Mouse (Mus musculus) olfactory bulb, adult 2 months (tissue): Measurements from ENCODE around the gene Ncapd2. TPM values are rescaled to one million over a fixed set of nuclear protein-coding genes. Genes with fewer than 3 reads are reported as not detected.
"Not testable (repeated sequence)": the region's sequence is repeated elsewhere in the genome, so short reads cannot be mapped to it uniquely, and the experiment has no call there.

ENCODE experiments used
- H3K27ac ChIP-seq: fragments of 200-500 bp; 2 replicates; pipeline ENCODE4 v1.5.1; 2012; ENCODE audit warnings: low read depth, low read length; ENCODE audit not compliant: insufficient read depth
- H3K4me1 ChIP-seq: fragments of 200-500 bp; 2 replicates; pipeline ENCODE4 v1.6.1; 2012; ENCODE audit warnings: low read length; ENCODE audit not compliant: control insufficient read depth, insufficient read depth
- H3K4me3 ChIP-seq: fragments of 200-500 bp; 2 replicates; pipeline ENCODE4 v1.5.1; 2012; ENCODE audit warnings: mild to moderate bottlenecking, low read depth, low read length, moderate library complexity; ENCODE audit not compliant: insufficient read depth
- CTCF ChIP-seq: fragments of 200-500 bp; IDR thresholded peaks from 2 replicates; pipeline ENCODE4 v1.5.1; 2012; ENCODE audit warnings: low read depth, mild to moderate bottlenecking, low read length, moderate library complexity; ENCODE audit not compliant: insufficient read depth
- POLR2A ChIP-seq: fragments of 200-500 bp; IDR thresholded peaks from 2 replicates; pipeline ENCODE4 v1.6.1; 2012; ENCODE audit warnings: mild to moderate bottlenecking, low read depth, low read length, moderate library complexity; ENCODE audit not compliant: insufficient read depth
- WGBS: fragments of 180-500 bp; shearing (Covaris S2); methylation state at CpG from one replicate; pipeline ENCODE4 v1.1.7; 2018; 5-methylcytosine and 5-hydroxymethylcytosine counted together
- polyA plus RNA-seq: library from polyadenylated mRNA; stranded (reverse); fragments of >200 nt; gene quantifications from 2 replicates; pipeline ENCODE4 v1.2.4, GENCODE M21; 2012; ENCODE audit warnings: low replicate concordance; ENCODE audit not compliant: missing spikeins, insufficient read depth, insufficient read length

The Ncapd2 gene
- polyA plus RNA-seq, 1 experiment: not detected

DNA sequence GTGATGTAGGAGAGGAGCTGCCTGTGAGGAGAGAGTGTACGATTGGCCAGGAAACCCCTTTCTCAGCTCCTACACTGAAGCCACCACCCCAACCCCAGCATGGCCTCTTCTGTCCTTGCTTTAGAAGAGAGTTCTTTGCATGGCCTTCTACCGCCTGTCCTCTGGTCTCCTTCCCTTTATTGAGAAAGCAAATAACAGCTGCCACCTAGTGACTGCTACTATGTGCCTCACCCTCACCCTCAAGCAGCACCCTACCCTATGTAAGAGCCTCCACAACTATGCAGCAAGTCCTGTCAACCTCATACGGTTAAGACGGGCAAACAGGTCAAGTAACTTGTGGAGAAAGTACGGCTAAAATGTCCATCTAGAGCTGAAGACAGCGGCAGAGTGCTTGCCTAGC lies 21.3 kb downstream of the Ncapd2 start:
- 85% methylated on average over 6 of the region's 6 CpGs for WGBS
- Histone ChIP-seq H3K4me1 (peaks cover 27% of the 10 kb centered on the region), H3K4me3 (no peak overlapping the region), H3K27ac (no peak overlapping the region)
- TF ChIP-seq CTCF (no peak), POLR2A (no peak)

DNA sequence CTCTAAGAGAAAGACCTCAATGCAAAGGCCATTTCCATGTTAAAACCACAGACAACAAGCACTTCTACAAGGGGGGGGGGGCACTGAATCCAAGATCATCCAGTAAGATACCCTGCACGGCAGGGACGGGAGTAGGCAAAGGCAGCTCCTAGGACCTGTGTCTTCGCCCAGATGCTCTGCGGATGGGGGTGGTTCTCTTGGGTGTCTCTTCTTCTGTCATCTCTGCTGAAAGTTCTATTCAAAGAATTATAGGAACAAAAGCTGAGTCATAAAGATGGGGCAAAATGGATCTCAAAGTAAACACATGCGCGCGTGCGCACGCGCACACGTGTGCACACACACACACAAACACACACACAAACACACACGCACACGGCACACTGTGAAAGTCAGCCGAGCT lies 23.4 kb downstream of the Ncapd2 start:
- 62% methylated on average over 14 of the region's 14 CpGs for WGBS
- Histone ChIP-seq H3K27ac (peak overlapping the region; percentile 82), H3K4me1 (peaks cover 33% of the 10 kb centered on the region), H3K4me3 (no peak overlapping the region)
- no peak for TF ChIP-seq CTCF
- no peak for TF ChIP-seq POLR2A

DNA sequence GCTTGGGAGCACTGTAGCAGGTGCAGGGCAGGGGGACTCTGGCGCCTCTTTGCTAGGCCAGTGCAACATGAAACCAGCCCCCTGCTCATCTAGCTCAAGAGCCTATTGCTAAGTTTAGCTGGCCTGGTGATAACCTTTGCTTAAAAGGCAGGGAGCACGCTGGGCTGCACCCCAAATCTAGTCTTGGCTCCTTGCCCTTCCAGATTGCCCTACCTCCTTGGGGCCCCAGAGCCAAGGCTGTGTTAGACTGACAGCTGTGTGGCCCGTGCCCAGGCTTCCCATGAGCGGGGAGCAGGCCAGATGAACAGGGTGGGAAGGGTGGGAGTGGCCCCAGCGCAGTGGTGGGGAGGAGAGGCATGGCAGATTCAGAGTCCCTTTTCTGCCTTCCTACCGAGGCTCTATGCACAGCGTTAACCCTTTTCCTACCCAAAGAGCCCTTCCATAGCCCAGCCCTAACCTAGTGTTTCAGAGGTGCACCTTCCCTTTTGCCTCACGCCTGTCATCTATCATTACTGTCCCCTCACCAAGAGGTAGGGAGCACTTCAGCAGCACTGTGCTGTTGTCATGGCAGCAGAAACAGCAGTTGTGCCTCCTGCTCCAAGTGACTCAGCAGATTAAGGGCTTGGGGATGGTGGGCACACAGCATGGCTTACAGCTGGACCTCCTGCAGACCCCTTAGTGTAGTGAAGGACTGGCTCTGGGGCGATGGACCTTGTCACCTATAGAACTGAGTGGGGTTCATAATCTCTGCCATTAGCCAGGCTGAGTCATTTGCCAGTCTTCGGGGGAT lies 24.4 kb downstream of the Ncapd2 start:
- WGBS: 14% methylated on average over 10 of the region's 10 CpGs
- peak overlapping the region; percentile 65 for H3K4me3 ChIP-seq
- H3K27ac ChIP-seq: peak overlapping the region; percentile 82
- no peak for TF ChIP-seq CTCF
- no peak for TF ChIP-seq POLR2A
- H3K4me1 ChIP-seq: peaks cover 37% of the 10 kb centered on the region

DNA sequence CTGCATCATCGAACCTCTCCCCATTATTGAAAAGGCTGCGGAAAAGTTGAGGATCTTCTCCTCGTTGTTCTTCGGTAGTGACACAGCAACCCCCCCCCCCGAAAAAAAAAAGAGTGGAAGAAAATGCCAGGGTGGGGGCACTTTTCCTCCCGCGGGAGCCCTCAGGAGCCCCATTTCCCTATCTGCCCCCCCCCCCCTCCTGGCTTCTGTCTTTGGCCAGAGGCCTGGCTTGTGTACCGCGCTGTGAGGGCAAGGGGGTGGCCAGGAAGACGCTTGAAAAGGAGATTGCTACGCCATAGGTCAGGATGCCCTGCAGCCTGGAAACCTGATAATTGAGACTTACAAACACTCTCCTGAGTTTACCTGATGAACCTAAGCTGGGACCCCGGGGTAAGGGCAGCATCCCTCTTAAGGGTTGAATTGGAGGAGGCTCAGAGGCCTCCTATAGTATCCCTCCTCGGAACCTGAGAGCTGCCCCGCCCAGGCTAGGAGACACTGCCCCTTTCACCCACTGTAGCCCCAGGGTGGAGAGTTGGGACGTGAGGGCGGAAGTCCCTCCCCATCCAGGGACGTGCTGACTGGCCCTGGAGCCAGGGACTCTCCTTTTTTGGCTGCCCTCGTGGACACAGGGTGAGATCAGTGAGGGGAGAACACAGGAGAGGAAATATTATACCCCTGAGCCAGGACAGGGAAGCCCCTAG lies 25.3 kb downstream of the Ncapd2 start, which contains the start of gene Gapdh:
Gene Gapdh (minus strand): TSS at position 417 of the 701 bp plus-strand sequence.
- 1% methylated on average over 17 of the region's 18 CpGs for WGBS
- Histone ChIP-seq H3K4me3 (peak within 1 kb of the TSS; percentile 65), H3K27ac (peak within 1 kb of the TSS; percentile 88), H3K4me1 (peaks cover 41% of the 10 kb centered on the region)
- no peak for TF ChIP-seq CTCF
- no peak for TF ChIP-seq POLR2A

DNA sequence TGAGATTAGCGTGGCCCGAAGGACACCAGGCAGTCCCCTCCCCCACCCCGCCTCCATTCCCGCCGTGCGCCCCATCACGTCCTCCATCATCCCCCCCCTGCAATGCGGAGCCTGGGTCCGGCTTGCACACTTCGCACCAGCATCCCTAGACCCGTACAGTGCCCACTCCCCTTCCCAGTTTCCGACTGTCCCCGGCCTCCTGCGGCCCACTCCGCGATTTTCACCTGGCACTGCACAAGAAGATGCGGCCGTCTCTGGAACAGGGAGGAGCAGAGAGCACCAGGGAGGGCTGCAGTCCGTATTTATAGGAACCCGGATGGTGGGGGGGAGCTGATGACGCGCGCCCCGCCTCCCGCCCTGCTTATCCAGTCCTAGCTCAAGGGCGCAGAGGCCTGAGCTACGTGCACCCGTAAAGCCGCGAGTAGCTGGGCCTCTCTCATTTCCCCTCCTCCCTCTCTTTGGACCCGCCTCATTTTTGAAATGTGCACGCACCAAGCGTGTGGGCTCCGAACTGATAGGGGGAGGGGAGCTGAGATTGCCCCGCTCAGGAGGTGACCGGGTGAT lies 26.1 kb downstream of the Ncapd2 start:
- TF ChIP-seq CTCF: no peak
- peak; percentile 100 for TF ChIP-seq POLR2A
- 1% methylated on average over 36 of the region's 36 CpGs for WGBS
- H3K27ac ChIP-seq: peak overlapping the region; percentile 88
- H3K4me3 ChIP-seq: peak overlapping the region; percentile 65
- H3K4me1 ChIP-seq: peaks cover 48% of the 10 kb centered on the region

DNA sequence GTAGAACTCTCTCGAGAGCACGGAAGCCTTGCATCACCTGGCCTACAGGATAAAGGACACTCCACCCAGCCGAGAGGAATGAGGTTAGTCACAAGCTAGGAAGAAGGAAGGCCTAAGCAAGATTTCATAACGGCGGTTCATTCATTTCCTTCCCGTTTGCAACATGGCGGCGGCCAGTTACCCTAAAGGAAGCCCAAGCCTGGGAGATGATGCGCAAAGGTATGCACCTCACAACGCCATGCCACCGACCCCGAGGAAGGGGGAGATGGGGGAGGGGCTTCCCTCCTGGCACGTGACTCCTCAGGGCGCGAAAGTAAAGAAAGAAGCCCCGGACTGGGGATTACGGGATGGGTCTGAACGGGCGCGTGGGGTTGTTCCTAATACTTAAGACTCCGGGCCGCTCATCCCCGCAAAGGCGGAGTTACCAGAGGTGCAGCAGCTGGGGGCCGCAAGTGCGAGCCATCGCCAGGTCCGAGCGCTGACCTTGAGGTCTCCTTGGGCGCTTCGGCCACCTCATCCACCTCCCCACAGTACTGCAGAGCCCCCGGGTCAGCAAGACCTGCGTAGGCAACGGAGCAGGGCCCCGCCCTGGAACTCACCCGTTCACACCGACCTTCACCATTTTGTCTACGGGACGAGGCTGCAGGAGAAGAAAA lies 26.7 kb downstream of the Ncapd2 start:
- Histone ChIP-seq H3K4me3 (peak overlapping the region; percentile 65), H3K4me1 (peaks cover 52% of the 10 kb centered on the region), H3K27ac (peak overlapping the region; percentile 88)
- TF ChIP-seq CTCF (no peak), POLR2A (no peak)
- under 1% methylated on average over 39 of the region's 39 CpGs for WGBS

DNA sequence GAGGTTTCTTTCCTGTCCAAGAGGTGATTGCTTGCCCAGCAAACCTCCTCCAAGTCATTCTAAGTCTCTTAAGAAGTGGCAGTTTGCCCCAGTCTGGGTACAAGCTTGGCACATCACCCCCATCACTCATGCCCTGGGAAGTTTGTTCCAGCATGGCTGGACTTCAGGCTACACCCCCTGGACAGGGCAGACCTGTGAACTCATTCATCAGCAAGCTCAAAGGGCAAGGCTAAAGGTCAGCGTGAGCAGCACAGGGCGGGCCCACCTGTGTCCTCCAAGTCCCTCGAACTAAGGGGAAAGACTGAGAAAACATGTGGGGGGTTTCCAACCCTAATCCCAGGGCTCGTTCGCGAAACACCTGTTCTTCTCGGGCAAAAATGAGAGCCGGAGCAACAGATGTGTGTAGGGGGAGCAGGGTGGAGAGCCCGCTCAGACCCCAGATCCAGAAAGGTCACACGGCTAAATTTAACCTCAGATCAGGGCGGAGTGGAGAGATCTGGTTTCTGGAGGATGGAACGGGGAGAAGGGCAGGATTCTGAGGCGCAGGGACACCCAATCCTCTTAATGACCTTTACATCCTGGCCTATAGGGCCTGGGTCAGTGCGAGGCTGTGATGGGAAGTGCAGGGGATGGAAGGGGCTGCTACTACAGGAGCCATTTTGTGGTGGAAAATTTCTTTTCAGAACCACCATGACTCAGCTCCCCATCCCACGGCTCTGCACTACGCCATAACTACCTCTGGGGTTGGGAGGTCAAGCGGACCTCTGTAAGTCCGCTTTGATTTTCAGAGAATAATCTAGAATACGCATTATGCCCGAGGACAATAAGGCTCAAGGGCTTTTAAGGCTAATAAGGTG lies 27.5 kb downstream of the Ncapd2 start:
- peak overlapping the region; percentile 88 for H3K27ac ChIP-seq
- no peak for TF ChIP-seq POLR2A
- WGBS: 3% methylated on average over 20 of the region's 20 CpGs
- H3K4me3 ChIP-seq: peak overlapping the region; percentile 65
- H3K4me1 ChIP-seq: peaks cover 52% of the 10 kb centered on the region

DNA sequence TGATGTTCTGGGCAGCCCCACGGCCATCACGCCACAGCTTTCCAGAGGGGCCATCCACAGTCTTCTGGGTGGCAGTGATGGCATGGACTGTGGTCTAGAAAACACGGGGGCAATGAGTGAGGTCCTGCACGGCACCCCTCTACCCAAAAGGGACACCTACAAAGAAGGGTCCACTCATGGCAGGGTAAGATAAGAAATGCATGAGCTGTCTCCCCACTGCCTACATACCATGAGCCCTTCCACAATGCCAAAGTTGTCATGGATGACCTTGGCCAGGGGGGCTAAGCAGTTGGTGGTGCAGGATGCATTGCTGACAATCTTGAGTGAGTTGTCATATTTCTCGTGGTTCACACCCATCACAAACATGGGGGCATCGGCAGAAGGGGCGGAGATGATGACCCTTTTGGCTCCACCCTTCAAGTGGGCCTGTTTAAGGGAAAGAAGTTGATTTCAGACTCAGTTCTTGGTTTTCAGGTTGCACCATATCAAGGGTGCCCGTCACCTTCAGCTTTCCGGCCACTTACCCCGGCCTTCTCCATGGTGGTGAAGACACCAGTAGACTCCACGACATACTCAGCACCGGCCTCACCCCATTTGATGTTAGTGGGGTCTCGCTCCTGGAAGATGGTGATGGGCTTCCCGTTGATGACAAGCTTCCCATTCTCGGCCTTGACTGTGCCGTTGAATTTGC lies 28.7 kb downstream of the Ncapd2 start:
- H3K4me3 ChIP-seq, H3K27ac ChIP-seq: not testable (repeated sequence)
- 65% methylated on average over 11 of the region's 16 CpGs for WGBS
- H3K4me1 ChIP-seq: peaks cover 42% of the 10 kb centered on the region

DNA sequence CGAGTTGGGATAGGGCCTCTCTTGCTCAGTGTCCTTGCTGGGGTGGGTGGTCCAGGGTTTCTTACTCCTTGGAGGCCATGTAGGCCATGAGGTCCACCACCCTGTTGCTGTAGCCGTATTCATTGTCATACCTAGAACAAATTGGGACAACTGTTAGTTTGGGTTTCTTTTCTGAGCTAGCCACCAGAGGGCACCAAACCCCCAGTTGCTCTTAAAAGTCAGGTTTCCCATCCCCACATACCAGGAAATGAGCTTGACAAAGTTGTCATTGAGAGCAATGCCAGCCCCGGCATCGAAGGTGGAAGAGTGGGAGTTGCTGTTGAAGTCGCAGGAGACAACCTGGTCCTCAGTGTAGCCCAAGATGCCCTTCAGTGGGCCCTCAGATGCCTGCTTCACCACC lies 29.5 kb downstream of the Ncapd2 start:
- H3K4me1 ChIP-seq: peaks cover 39% of the 10 kb centered on the region
- WGBS: 4% methylated on average over 4 of the region's 5 CpGs
- H3K27ac ChIP-seq, H3K4me3 ChIP-seq: not testable (repeated sequence)
